Mouse (Mus musculus) gastrocnemius, postnatal 36 days (tissue): ENCODE measurements around the gene Jade1. TPM values are rescaled to one million over a fixed set of nuclear protein-coding genes. Genes with fewer than 3 reads are reported as not detected.

Source experiments
- DNase-seq, 2 experiments: peaks; one replicate each; pipeline ENCODE4 v3.0.0; 2022
- intact Hi-C: fragments of 180-260 bp; cut with DNase I; formaldehyde crosslinking; loops from one replicate; pipeline ENCODE4 v1.15.1; 2025
- long read RNA-seq, 2 experiments: library from polyadenylated mRNA; stranded (forward); transcript quantifications; one replicate each; pipeline ENCODE4 v2.0.0; 2021
- total RNA-seq, 2 experiments: library from RNA; stranded (reverse); gene quantifications; 2 replicates each; pipeline ENCODE4 v1.2.3; 2021

The Jade1 gene
- 10 to 100 TPM; 21.3 to 25.4 TPM for total RNA-seq
- long read RNA-seq, experiment 1, partial matches to known transcripts, result 3 of 5 reads
- long read RNA-seq, experiment 1, other reads (novel, unspliced or antisense), result 2 of 5 reads
- long read RNA-seq, experiment 2, full-length matches to known transcripts, result 2 of 5 reads
- long read RNA-seq, experiment 2, partial matches to known transcripts, result 2 of 5 reads
- long read RNA-seq, experiment 2, other reads (novel, unspliced or antisense), result 1 of 5 reads

GRCm38 (mm10) chr3:41555491-41556381 lies at the start of gene Jade1:
TSS of gene Jade1 (plus strand) at chr3:41555731.
- no peak for DNase-seq
- intact Hi-C loops, result no loop called here

- peak; percentile 32 to 36 for DNase-seq
- intact Hi-C loops, result no loop called here
Measured at GRCm38 (mm10) chr3:41509441-41509840, 46.1 kb upstream of the Jade1 start.

- intact Hi-C loops, result no loop called here
- DNase-seq, result no peak
Measured at GRCm38 (mm10) chr3:41510191-41510590, 45.3 kb upstream of the Jade1 start.

- DNase-seq, result no peak
- intact Hi-C loops, result no loop called here
Measured at GRCm38 (mm10) chr3:41510750-41511149, 44.8 kb upstream of the Jade1 start.

- intact Hi-C loops, result no loop called here
Measured at GRCm38 (mm10) chr3:41514003-41514402, 41.5 kb upstream of the Jade1 start.

GRCm38 (mm10) chr3:41514683-41515305 lies 40.7 kb upstream of the Jade1 start:
- intact Hi-C loops, result no loop called here

More at GRCm38 (mm10) chr3:41514003-41514402, 41.5 kb upstream of the Jade1 start:
- DNase-seq, result no peak

GRCm38 (mm10) chr3:41516961-41517518 lies 38.5 kb upstream of the Jade1 start:
- intact Hi-C loops, result no loop called here
- DNase-seq, result no peak

More at GRCm38 (mm10) chr3:41514683-41515305, 40.7 kb upstream of the Jade1 start:
- DNase-seq, result no peak

- no peak for DNase-seq
Measured at GRCm38 (mm10) chr3:41520925-41521324, 34.6 kb upstream of the Jade1 start.

GRCm38 (mm10) chr3:41521733-41522132 lies 33.8 kb upstream of the Jade1 start:
- intact Hi-C loops, result no loop called here
- no peak for DNase-seq

More at GRCm38 (mm10) chr3:41520925-41521324, 34.6 kb upstream of the Jade1 start:
- intact Hi-C loops, result no loop called here

- intact Hi-C loops, result no loop called here
- no peak for DNase-seq
Measured at GRCm38 (mm10) chr3:41522226-41523005, 33.1 kb upstream of the Jade1 start.

GRCm38 (mm10) chr3:41523006-41523375 lies 32.5 kb upstream of the Jade1 start:
- intact Hi-C loops, result no loop called here
- DNase-seq, result no peak

- intact Hi-C loops, result no loop called here
- DNase-seq, result no peak
Measured at GRCm38 (mm10) chr3:41523460-41523859, 32.1 kb upstream of the Jade1 start.

- no peak for DNase-seq
- intact Hi-C loops, result no loop called here
Measured at GRCm38 (mm10) chr3:41528291-41528969, 27.1 kb upstream of the Jade1 start.

GRCm38 (mm10) chr3:41530156-41530555 lies 25.4 kb upstream of the Jade1 start:
- DNase-seq, result no peak
- intact Hi-C loops, result no loop called here

GRCm38 (mm10) chr3:41531541-41531940 lies 24.0 kb upstream of the Jade1 start:
- intact Hi-C loops, result no loop called here
- DNase-seq, result peak in 1 of 2 experiments; percentile 25

GRCm38 (mm10) chr3:41532109-41532508 lies 23.4 kb upstream of the Jade1 start:
- intact Hi-C loops, result no loop called here

GRCm38 (mm10) chr3:41533660-41534059 lies 21.9 kb upstream of the Jade1 start:
- no peak for DNase-seq

More at GRCm38 (mm10) chr3:41532109-41532508, 23.4 kb upstream of the Jade1 start:
- no peak for DNase-seq

GRCm38 (mm10) chr3:41537957-41538356 lies 17.6 kb upstream of the Jade1 start:
- no peak for DNase-seq
- intact Hi-C loops, result no loop called here

More at GRCm38 (mm10) chr3:41533660-41534059, 21.9 kb upstream of the Jade1 start:
- intact Hi-C loops, result no loop called here

GRCm38 (mm10) chr3:41541313-41541712 lies 14.2 kb upstream of the Jade1 start:
- intact Hi-C loops, result no loop called here
- DNase-seq, result no peak
